Mouse (Mus musculus) lung, embryonic 16.5 days (tissue): ENCODE data around the gene Rhbg. TPM values are rescaled to one million over a fixed set of nuclear protein-coding genes. Genes with fewer than 3 reads are reported as not detected.

Experiments
- ATAC-seq: fragments of 200-750 bp; cut with Nextera tagmentation; 2 replicates; pipeline ENCODE4 v1.8.0; 2017; ENCODE audit warnings: low read depth, mild to moderate bottlenecking, moderate library complexity
- H3K27ac ChIP-seq: fragments of 300-500 bp; sonication (generic); 2 replicates; pipeline ENCODE4 v1.5.1; 2014; ENCODE audit warnings: mild to moderate bottlenecking, control low read depth, low read length
- H3K27me3 ChIP-seq: fragments of 300-500 bp; sonication (generic); 2 replicates; pipeline ENCODE4 v1.6.1; 2014; ENCODE audit warnings: low read depth, low read length, mixed read lengths; ENCODE audit not compliant: control insufficient read depth, insufficient read depth
- H3K36me3 ChIP-seq: fragments of 300-500 bp; sonication (generic); 2 replicates; pipeline ENCODE4 v1.6.1; 2014; ENCODE audit warnings: low read length; ENCODE audit not compliant: control insufficient read depth, insufficient read depth
- H3K4me1 ChIP-seq: fragments of 300-500 bp; sonication (generic); replicated peaks from 2 replicates; pipeline ENCODE4 v1.6.1; 2014; ENCODE audit warnings: low read length, mixed read lengths; ENCODE audit not compliant: control insufficient read depth, insufficient read depth
- H3K4me2 ChIP-seq: fragments of 300-500 bp; sonication (generic); 2 replicates; pipeline ENCODE4 v1.6.1; 2014; ENCODE audit warnings: low read depth, low read length, control low read depth
- H3K4me3 ChIP-seq: fragments of 300-500 bp; sonication (generic); 2 replicates; pipeline ENCODE4 v1.5.1; 2014; ENCODE audit warnings: mild to moderate bottlenecking, low read length, control low read depth
- H3K9ac ChIP-seq: fragments of 300-500 bp; sonication (generic); 2 replicates; pipeline ENCODE4 v1.6.1; 2014; ENCODE audit warnings: low read length, control low read depth
- H3K9me3 ChIP-seq: fragments of 300-500 bp; sonication (generic); 2 replicates; pipeline ENCODE4 v1.6.1; 2016; ENCODE audit warnings: low read length; ENCODE audit not compliant: control insufficient read depth
- WGBS: fragments of 180-500 bp; shearing (Covaris S2); extraction: QIAGEN DNeasy Blood & Tissue Kit; methylation state at CpG from one replicate; pipeline ENCODE4 v1.1.7; 2014; 5-methylcytosine and 5-hydroxymethylcytosine counted together
- microRNA-seq: library from miRNA; unstranded; fragments of <30 nt; microRNA quantifications from one replicate; pipeline ENCODE4, GENCODE M21; 2016
- polyA plus RNA-seq: library from polyadenylated mRNA; unstranded; fragments of >200 nt; fragmentation: Nextera tagmentation; extraction: Ambion mirVana; gene quantifications from 2 replicates; pipeline ENCODE4 v1.2.1, GENCODE M21; 2015

Rhbg gene
- polyA plus RNA-seq, 1 experiment from 2014 or later, result 0.69 TPM

- under 1% methylated on average over 37 of the region's 37 CpGs for WGBS
- Histone ChIP-seq H3K9me3 (no peaks in the 10 kb centered on the region), H3K36me3 (no peaks in the 10 kb centered on the region), H3K4me3 (peak overlapping the region; percentile 38), H3K9ac (no peak overlapping the region), H3K4me2 (peak overlapping the region; percentile 53), H3K27ac (no peak overlapping the region), H3K4me1 (peaks cover 6% of the 10 kb centered on the region; the same call in 1 of the 2 replicates), H3K27me3 (peaks cover 88% of the 10 kb centered on the region)
- ATAC-seq, result no peak
Measured at GRCm38 (mm10) chr3:88200972-88201330, 53.6 kb downstream of the Rhbg start.

GRCm38 (mm10) chr3:88200161-88200971 lies 54.1 kb downstream of the Rhbg start:
- Histone ChIP-seq H3K27ac (no peak overlapping the region), H3K4me3 (peak overlapping the region; percentile 38), H3K9ac (no peak overlapping the region), H3K36me3 (no peaks in the 10 kb centered on the region), H3K27me3 (peaks cover 83% of the 10 kb centered on the region), H3K4me2 (peak overlapping the region; percentile 53), H3K9me3 (no peaks in the 10 kb centered on the region), H3K4me1 (peaks cover 6% of the 10 kb centered on the region; the same call in 1 of the 2 replicates)
- WGBS, result 1% methylated on average over 61 of the region's 61 CpGs
- ATAC-seq, result no peak

GRCm38 (mm10) chr3:88199541-88200110 lies 54.9 kb downstream of the Rhbg start:
- Histone ChIP-seq H3K9me3 (no peaks in the 10 kb centered on the region), H3K4me2 (no peak overlapping the region), H3K4me3 (no peak overlapping the region), H3K27ac (no peak overlapping the region), H3K4me1 (peaks cover 6% of the 10 kb centered on the region; the same call in 1 of the 2 replicates), H3K9ac (no peak overlapping the region), H3K27me3 (peaks cover 75% of the 10 kb centered on the region), H3K36me3 (no peaks in the 10 kb centered on the region)
- no peak for ATAC-seq
- 25% methylated on average over 2 of the region's 2 CpGs for WGBS

- Histone ChIP-seq H3K4me2 (no peak overlapping the region), H3K4me3 (no peak overlapping the region), H3K9ac (no peak overlapping the region), H3K4me1 (peaks cover 6% of the 10 kb centered on the region; the same call in 1 of the 2 replicates), H3K36me3 (no peaks in the 10 kb centered on the region), H3K27ac (no peak overlapping the region), H3K27me3 (peaks cover 68% of the 10 kb centered on the region), H3K9me3 (no peaks in the 10 kb centered on the region)
- 5% methylated on average over 9 of the region's 9 CpGs for WGBS
- 0 out of 2 replicates have a peak, but pooled peaks have one; percentile 23 for ATAC-seq
Measured at GRCm38 (mm10) chr3:88198505-88199020, 55.9 kb downstream of the Rhbg start.

- Histone ChIP-seq H3K4me1 (peaks cover 6% of the 10 kb centered on the region; the same call in 1 of the 2 replicates), H3K9ac (no peak overlapping the region), H3K27me3 (peaks cover 67% of the 10 kb centered on the region), H3K9me3 (no peaks in the 10 kb centered on the region), H3K4me3 (no peak overlapping the region), H3K4me2 (no peak overlapping the region), H3K27ac (no peak overlapping the region), H3K36me3 (no peaks in the 10 kb centered on the region)
- no peak for ATAC-seq
- WGBS, result 4% methylated on average over 10 of the region's 10 CpGs
Measured at GRCm38 (mm10) chr3:88197741-88198504, 56.6 kb downstream of the Rhbg start.

Small RNA genes lying within 50 kb of the gene (microRNA-seq; reads per million reads assigned to microRNA genes)
- gene Gm25641, result not detected
- gene Mir3093, result not detected
- not detected for gene Mir9-1

Other genes with a start within 250 kb of the Rhbg start
- gene Hapln2, start 227.1 kb downstream of the Rhbg start, polyA plus RNA-seq, result 0.10 and 0.28 TPM in 2 replicates
- gene Gpatch4, start 211.6 kb downstream of the Rhbg start, polyA plus RNA-seq, result 22.4 and 25.6 TPM in 2 replicates
- 203 and 211 TPM in 2 replicates for gene Naxe, start 196.2 kb downstream of the Rhbg start, polyA plus RNA-seq
- not detected in 2 replicates for gene Ttc24, start 176.4 kb downstream of the Rhbg start, polyA plus RNA-seq
- gene Iqgap3, start 172.7 kb downstream of the Rhbg start, polyA plus RNA-seq, result 23.4 and 26.9 TPM in 2 replicates
- gene Mef2d, start 112.3 kb downstream of the Rhbg start, polyA plus RNA-seq, result 19.9 and 22.9 TPM in 2 replicates
- 0.20 and 0.23 TPM in 2 replicates for gene Gm38392, start 32.5 kb upstream of the Rhbg start, polyA plus RNA-seq
- gene Tsacc, start 42.3 kb upstream of the Rhbg start, polyA plus RNA-seq, result 11.0 and 12.3 TPM in 2 replicates
- gene Cct3, start 42.4 kb upstream of the Rhbg start, polyA plus RNA-seq, result 432 and 447 TPM in 2 replicates
- 228 and 231 TPM in 2 replicates for gene Glmp, start 70.3 kb upstream of the Rhbg start, polyA plus RNA-seq
- 9.5 and 9.9 TPM in 2 replicates for gene Tmem79, start 81.4 kb upstream of the Rhbg start, polyA plus RNA-seq
- gene Smg5, start 81.6 kb upstream of the Rhbg start, polyA plus RNA-seq, result 46.6 and 46.7 TPM in 2 replicates
- 12.5 and 15.2 TPM in 2 replicates for gene Paqr6, start 109.9 kb upstream of the Rhbg start, polyA plus RNA-seq
- gene Bglap3, start 118.0 kb upstream of the Rhbg start, polyA plus RNA-seq, result 0.13 TPM in 1 of 2 replicates, not detected in the other
- 0.43 TPM in 1 of 2 replicates, not detected in the other for gene Bglap2, start 124.0 kb upstream of the Rhbg start, polyA plus RNA-seq
- 0.94 TPM in 1 of 2 replicates, not detected in the other for gene Bglap, start 129.8 kb upstream of the Rhbg start, polyA plus RNA-seq
- gene Pmf1, start 155.6 kb upstream of the Rhbg start, polyA plus RNA-seq, result 130 and 147 TPM in 2 replicates
- 15.2 and 16.0 TPM in 2 replicates for gene Slc25a44, start 170.4 kb upstream of the Rhbg start, polyA plus RNA-seq
- 6.3 TPM in 2 replicates for gene Sema4a, start 206.5 kb upstream of the Rhbg start, polyA plus RNA-seq